Comparison of ENCODE assay signal across 7 mouse cellular contexts in genomic region chr19:41384406-41384851, GRCm38 (mm10). TPM values are rescaled to one million over a fixed set of nuclear protein-coding genes. Genes with fewer than 3 reads are reported as not detected.
DNase-seq lines count a peak whose midpoint lies in the region; ATAC-seq and TF ChIP-seq lines count a peak whose summit lies in the region.

No protein-coding gene starts in this region.

- H3K27me3 ChIP-seq in CH12.LX (replicated peaks) = no peaks in the 10 kb centered on the region
- peaks cover 37% of the 10 kb centered on the region for H3K27me3 ChIP-seq in forebrain, embryonic 10.5 days (ENCODE audit: poor library complexity, severe bottlenecking)
- peaks cover 7% of the 10 kb centered on the region; the same call in 1 of the 2 replicates for H3K27me3 ChIP-seq in intestine, postnatal 0 days (replicated peaks; ENCODE audit: control insufficient read depth, insufficient read depth, low read length)
- peaks cover 44% of the 10 kb centered on the region for H3K27me3 ChIP-seq in midbrain, embryonic 10.5 days (ENCODE audit: low read depth, poor library complexity, severe bottlenecking)

- peak overlapping the region; percentile 75 for H3K9ac ChIP-seq in CH12.LX (ENCODE audit: insufficient read depth, low read depth)
- H3K9ac ChIP-seq in intestine, postnatal 0 days (ENCODE audit: low read depth, low read length) = peak overlapping the region; percentile 26; the same call in 1 of the 2 replicates

- ATAC-seq in intestine, postnatal 0 days = no peak

- H3K9me3 ChIP-seq in CH12.LX (replicated peaks; ENCODE audit: low read length) = no peaks in the 10 kb centered on the region
- H3K9me3 ChIP-seq in forebrain, embryonic 10.5 days = no peaks in the 10 kb centered on the region
- H3K9me3 ChIP-seq in intestine, postnatal 0 days (ENCODE audit: control insufficient read depth) = no peaks in the 10 kb centered on the region
- H3K9me3 ChIP-seq in midbrain, embryonic 10.5 days (replicated peaks) = no peaks in the 10 kb centered on the region

- peaks cover 0 to 10% of the 10 kb centered on the region in 2 experiments for H3K36me3 ChIP-seq in CH12.LX (replicated peaks in 1 of 2; ENCODE audit: control insufficient read depth in 1 of 2, insufficient read depth in 1 of 2, low read length in 1 of 2)
- no peaks in the 10 kb centered on the region for H3K36me3 ChIP-seq in forebrain, embryonic 10.5 days (replicated peaks)
- H3K36me3 ChIP-seq in intestine, postnatal 0 days (ENCODE audit: control insufficient read depth, insufficient read depth) = no peaks in the 10 kb centered on the region
- no peaks in the 10 kb centered on the region for H3K36me3 ChIP-seq in midbrain, embryonic 10.5 days

- H3K27ac ChIP-seq in CH12.LX (ENCODE audit: insufficient read depth, low read depth) = peak overlapping the region; percentile 3; the same call in 1 of the 2 replicates
- peak overlapping the region; percentile 65; the same call in 1 of the 2 replicates for H3K27ac ChIP-seq in forebrain, embryonic 10.5 days
- H3K27ac ChIP-seq in intestine, postnatal 0 days (ENCODE audit: low read depth, low read length) = no peak overlapping the region
- peak overlapping the region; percentile 57; the same call in 1 of the 2 replicates for H3K27ac ChIP-seq in midbrain, embryonic 10.5 days (replicated peaks)

- in situ Hi-C loops in CH12.LX (cut with MboI; ENCODE audit: low pct_ligation_motif_present, low pct_unique_long_range_greater_than_20kb, low sequenced_read_pairs) = no loop called here

- TF ChIP-seq RAD21 in CH12.LX (IDR thresholded peaks at IDR 0.05; ENCODE audit: low read depth, low read length) = peak; percentile 65

- H3K4me2 ChIP-seq in CH12.LX (ENCODE audit: insufficient read depth, low read depth, poor library complexity, severe bottlenecking) = peak overlapping the region; percentile 98
- peak overlapping the region; percentile 92 for H3K4me2 ChIP-seq in intestine, postnatal 0 days (replicated peaks; ENCODE audit: low read depth)

- peaks cover 6 to 51% of the 10 kb centered on the region in 2 experiments for H3K4me1 ChIP-seq in CH12.LX (ENCODE audit: control insufficient read depth in 1 of 2, insufficient read depth in 2 of 2)
- H3K4me1 ChIP-seq in forebrain, embryonic 10.5 days = peaks cover 19% of the 10 kb centered on the region
- peaks cover 10% of the 10 kb centered on the region; the same call in 1 of the 2 replicates for H3K4me1 ChIP-seq in intestine, postnatal 0 days (replicated peaks; ENCODE audit: control insufficient read depth, insufficient read depth, low read length)
- peaks cover 11% of the 10 kb centered on the region for H3K4me1 ChIP-seq in midbrain, embryonic 10.5 days

- DNase-seq in A20 (ENCODE audit: low read depth, low spot score) = peak; percentile 91
- DNase-seq in CH12.LX (ENCODE audit: extremely low read depth) = peak; percentile 86
- peak; percentile 35 for DNase-seq in forebrain, embryonic 10.5 days (ENCODE audit: extremely low spot score, low spot score)
- peak; percentile 58 for DNase-seq in midbrain, embryonic 10.5 days (ENCODE audit: low spot score)
- peak; percentile 30 to 34 for DNase-seq in thymus, postnatal 36 days
- no peak for DNase-seq in urinary bladder, postnatal 10 days (ENCODE audit: low spot score)

- dilution Hi-C loops in CH12.LX (cut with MboI; ENCODE audit: extremely low pct_ligation_motif_present, extremely low pct_unique_long_range_greater_than_20kb, low sequenced_read_pairs) = no loop called here

- H3K4me3 ChIP-seq in CH12.LX (replicated peaks in 1 of 3; ENCODE audit: low read depth in 2 of 3, low read length in 2 of 3, poor library complexity in 1 of 3) = peak overlapping the region; percentile 74 to 97 (median 80)
- H3K4me3 ChIP-seq in forebrain, embryonic 10.5 days = peak overlapping the region; percentile 69
- peak overlapping the region; percentile 52 for H3K4me3 ChIP-seq in intestine, postnatal 0 days (ENCODE audit: low read depth, low read length)
- H3K4me3 ChIP-seq in midbrain, embryonic 10.5 days = peak overlapping the region; percentile 67

- peak; percentile 68 to 77 for TF ChIP-seq CTCF in CH12.LX (conservative IDR thresholded peaks at IDR 0.05 in 1 of 2, IDR thresholded peaks at IDR 0.05 in 1 of 2; ENCODE audit: low read depth in 2 of 2, low read length in 2 of 2)
- TF ChIP-seq CTCF in intestine, postnatal 0 days (IDR thresholded peaks at IDR 0.05; ENCODE audit: low read depth) = peak; percentile 49

- peaks cover 14% of the 10 kb centered on the region for H3K79me2 ChIP-seq in CH12.LX (replicated peaks; ENCODE audit: control insufficient read depth, extremely low read depth, insufficient read depth, poor library complexity, severe bottlenecking)

- WGBS in forebrain, embryonic 10.5 days = 13% methylated on average over 12 of the region's 12 CpGs
- WGBS in intestine, postnatal 0 days = 15% methylated on average over 12 of the region's 12 CpGs
- 13% methylated on average over 12 of the region's 12 CpGs for WGBS in midbrain, embryonic 10.5 days

- TF ChIP-seq EP300 in CH12.LX (IDR thresholded peaks at IDR 0.05; ENCODE audit: low read length) = no peak

- no peak for TF ChIP-seq POLR2A in CH12.LX (IDR thresholded peaks at IDR 0.05; ENCODE audit: low read depth, low read length)

TF ChIP-seq in CH12.LX, 34 proteins besides CTCF, POLR2A, EP300 and RAD21:
- no peak for TF ChIP-seq E2F4 (IDR thresholded peaks at IDR 0.05; ENCODE audit: insufficient replicate concordance, low read depth, low read length)
- TF ChIP-seq SIN3A (IDR thresholded peaks at IDR 0.05; ENCODE audit: low read length) = peak; percentile 59
- peak; percentile 46; the same call in 1 of the 2 replicates for TF ChIP-seq MAZ (IDR thresholded peaks at IDR 0.05; ENCODE audit: low read depth, low read length)
- TF ChIP-seq CHD1 (IDR thresholded peaks at IDR 0.05; ENCODE audit: low read depth, low read length) = peak; percentile 82; the same call in 1 of the 2 replicates
- peak; percentile 36 for TF ChIP-seq BHLHE40 (IDR thresholded peaks at IDR 0.05; ENCODE audit: low read depth, low read length)
- TF ChIP-seq CHD2 (IDR thresholded peaks at IDR 0.05; ENCODE audit: low read length) = no peak
- no peak for TF ChIP-seq GABPA (IDR thresholded peaks at IDR 0.05; ENCODE audit: insufficient replicate concordance, low read depth, low read length)
- TF ChIP-seq SMC3 (IDR thresholded peaks at IDR 0.05; ENCODE audit: low read depth, low read length) = peak; percentile 80
- TF ChIP-seq ETS1 (conservative IDR thresholded peaks at IDR 0.05; ENCODE audit: low read depth, low read length) = no peak
- TF ChIP-seq RCOR1 (conservative IDR thresholded peaks at IDR 0.05; ENCODE audit: low read depth, low read length) = no peak
- 0 out of 2 replicates have a peak, but pooled peaks have one; percentile 31 for TF ChIP-seq MEF2A (IDR thresholded peaks at IDR 0.05; ENCODE audit: borderline replicate concordance, low read depth, low read length)
- no peak for TF ChIP-seq HCFC1 (IDR thresholded peaks at IDR 0.05; ENCODE audit: low read depth, low read length)
- TF ChIP-seq MYC (IDR thresholded peaks at IDR 0.05; ENCODE audit: low read depth, low read length) = no peak

RNA-seq across cellular contexts. Expression of gene Pik3ap1, which starts 0.5 kb away (rescaled TPM):
- total RNA-seq in CH12.LX (2012; rRNA removed) (34.3 and 37.4 TPM in 2 replicates), CH12.LX (2014; rRNA removed) (25.1 and 26.7 TPM in 2 replicates)
- polyA plus RNA-seq in CH12.LX (2012; ENCODE audit: insufficient read length, low read depth) = 98.6 and 106 TPM in 2 replicates
- polyA plus RNA-seq in forebrain, embryonic 10.5 days (2016; fragmentation: Nextera tagmentation; extraction: Ambion mirVana) = 1.9 and 2.4 TPM in 2 replicates
- 2.0 and 2.2 TPM in 2 replicates for polyA plus RNA-seq in intestine, postnatal 0 days (2015; fragmentation: Nextera tagmentation; extraction: Ambion mirVana)
- 2.9 and 4.4 TPM in 2 replicates for polyA plus RNA-seq in midbrain, embryonic 10.5 days (2016; fragmentation: Nextera tagmentation; extraction: Ambion mirVana)

Comparison
In these comparisons a context has a peak if more than half of its experiments do, and no peak if none do; other contexts are left out.
1. RNA of gene Pik3ap1, which starts 0.5 kb away (polyA plus RNA-seq): 98.6 to 106 TPM in CH12.LX; 2.9 to 4.4 TPM in midbrain, embryonic 10.5 days, 2.0 to 2.2 TPM in intestine, postnatal 0 days and 1.9 to 2.4 TPM in forebrain, embryonic 10.5 days; every median in the first group is over 10 times any median in the second.
2. Peak in every context shown above with its lines, with median percentiles within 50 percentile points of each other: H3K4me3 ChIP-seq.